Mouse (Mus musculus): ENCODE results near the gene Mtnr1b. TPM values are rescaled to one million over a fixed set of nuclear protein-coding genes. Genes with fewer than 3 reads are reported as not detected.

Gene Mtnr1b
- polyA plus RNA-seq, 1 experiment from 2014 or later = not detected

- no peaks in the 10 kb centered on the region for H3K9me3 ChIP-seq (ENCODE audit: control insufficient read depth, low read length)
- H3K27me3 ChIP-seq (replicated peaks; ENCODE audit: control insufficient read depth, insufficient read depth, low read length) = no peaks in the 10 kb centered on the region
- no peak overlapping the region for H3K4me2 ChIP-seq (ENCODE audit: low read length)
- no peak overlapping the region for H3K4me3 ChIP-seq (ENCODE audit: low read length)
- H3K36me3 ChIP-seq (ENCODE audit: control insufficient read depth, insufficient read depth, low read length) = no peaks in the 10 kb centered on the region
- no peak for ATAC-seq
- no peaks in the 10 kb centered on the region for H3K4me1 ChIP-seq (ENCODE audit: control insufficient read depth, insufficient read depth, low read depth, low read length)
- H3K9ac ChIP-seq (ENCODE audit: low read depth, low read length) = no peak overlapping the region
- whole genome bisulfite sequencing = 72% methylated on average over 4 of the region's 4 CpGs
- no peak overlapping the region for H3K27ac ChIP-seq (ENCODE audit: low read depth, low read length)
These were observed 92.4 kb downstream of the Mtnr1b start for GRCm38 (mm10) chr9:15781936-15782335.

- no peak overlapping the region for H3K9ac ChIP-seq (ENCODE audit: low read depth, low read length)
- H3K27me3 ChIP-seq (replicated peaks; ENCODE audit: control insufficient read depth, insufficient read depth, low read length) = no peaks in the 10 kb centered on the region
- H3K4me2 ChIP-seq (ENCODE audit: low read length) = no peak overlapping the region
- H3K27ac ChIP-seq (ENCODE audit: low read depth, low read length) = no peak overlapping the region
- ATAC-seq = peak; percentile 41; the same call in 1 of the 2 replicates
- WGBS = 66% methylated on average over 1 of the region's 1 CpGs
- no peaks in the 10 kb centered on the region for H3K9me3 ChIP-seq (ENCODE audit: control insufficient read depth, low read length)
- no peaks in the 10 kb centered on the region for H3K36me3 ChIP-seq (ENCODE audit: control insufficient read depth, insufficient read depth, low read length)
- H3K4me3 ChIP-seq (ENCODE audit: low read length) = no peak overlapping the region
- no peaks in the 10 kb centered on the region for H3K4me1 ChIP-seq (ENCODE audit: control insufficient read depth, insufficient read depth, low read depth, low read length)
These were observed 99.4 kb downstream of the Mtnr1b start for GRCm38 (mm10) chr9:15774911-15775310.

Other genes with a start within 250 kb of the Mtnr1b start
- gene Deup1, start 246.6 kb downstream of the Mtnr1b start, polyA plus RNA-seq (2015; fragmentation: Nextera tagmentation; extraction: Ambion mirVana) = 1.8 and 1.9 TPM in 2 replicates
- 27.7 and 28.7 TPM in 2 replicates for gene Slc36a4, start 164.8 kb downstream of the Mtnr1b start, polyA plus RNA-seq (2015; fragmentation: Nextera tagmentation; extraction: Ambion mirVana)

All from hindbrain, embryonic 16.5 days (tissue).